Mouse (Mus musculus) forebrain, embryonic 12.5 days (tissue): Measurements from ENCODE around the gene Ctnnbip1. TPM values are rescaled to one million over a fixed set of nuclear protein-coding genes. Genes with fewer than 3 reads are reported as not detected.

Experiments
- ATAC-seq: fragments of 200-750 bp; cut with Nextera tagmentation; 2 replicates; pipeline ENCODE4 v1.8.0; 2017; ENCODE audit warnings: moderate TSS enrichment; ENCODE audit not compliant: low FRiP score
- H3K27ac ChIP-seq: fragments of 300-500 bp; sonication (generic); 2 replicates; pipeline ENCODE4 v1.5.1; 2016; ENCODE audit warnings: mild to moderate bottlenecking
- H3K27me3 ChIP-seq: fragments of 300-500 bp; sonication (generic); 2 replicates; pipeline ENCODE4 v1.6.1; 2016; ENCODE audit warnings: mild to moderate bottlenecking
- H3K36me3 ChIP-seq: fragments of 300-500 bp; sonication (generic); replicated peaks from 2 replicates; pipeline ENCODE4 v1.6.1; 2016; ENCODE audit warnings: mild to moderate bottlenecking
- H3K4me1 ChIP-seq: fragments of 300-500 bp; sonication (generic); 2 replicates; pipeline ENCODE4 v1.6.1; 2016
- H3K4me2 ChIP-seq: fragments of 300-500 bp; sonication (generic); 2 replicates; pipeline ENCODE4 v1.6.1; 2016; ENCODE audit warnings: mild to moderate bottlenecking, moderate library complexity
- H3K4me3 ChIP-seq: fragments of 300-500 bp; sonication (generic); replicated peaks from 2 replicates; pipeline ENCODE4 v1.5.1; 2016; ENCODE audit warnings: mild to moderate bottlenecking
- H3K9ac ChIP-seq: fragments of 300-500 bp; sonication (generic); 2 replicates; pipeline ENCODE4 v1.6.1; 2016; ENCODE audit warnings: mild to moderate bottlenecking
- H3K9me3 ChIP-seq: fragments of 300-500 bp; sonication (generic); 2 replicates; pipeline ENCODE4 v1.6.1; 2016
- WGBS: fragments of 180-500 bp; shearing (Covaris S2); methylation state at CpG from one replicate; pipeline ENCODE4 v1.1.7; 2016; 5-methylcytosine and 5-hydroxymethylcytosine counted together
- polyA plus RNA-seq: library from polyadenylated mRNA; unstranded; fragments of >200 nt; fragmentation: Nextera tagmentation; extraction: Ambion mirVana; gene quantifications from 2 replicates; pipeline ENCODE4 v1.2.1, GENCODE M21; 2016

Gene Ctnnbip1
- polyA plus RNA-seq, 1 experiment from 2014 or later, result 83.9 TPM

DNA sequence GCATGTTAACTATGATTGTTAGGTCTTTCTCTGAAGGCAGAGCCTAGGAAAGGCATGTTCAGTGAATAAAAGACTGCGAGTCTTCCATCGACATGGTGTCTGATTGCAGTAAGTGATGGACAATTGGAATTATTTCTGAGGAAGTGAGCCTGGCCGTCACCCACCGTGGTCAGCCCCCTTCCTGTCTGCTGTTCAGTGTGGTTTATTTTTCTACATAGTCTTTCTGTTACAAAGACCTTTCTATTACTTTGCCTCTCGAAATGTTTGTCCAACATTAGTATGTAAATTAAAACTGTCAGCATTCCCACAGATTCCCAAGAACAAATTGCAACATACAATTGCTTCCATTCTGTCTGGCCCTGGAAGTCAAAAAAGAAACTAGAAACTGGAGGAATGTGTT is 18.2 kb upstream of the Ctnnbip1 start:
- 77% methylated on average over 5 of the region's 5 CpGs for WGBS

DNA sequence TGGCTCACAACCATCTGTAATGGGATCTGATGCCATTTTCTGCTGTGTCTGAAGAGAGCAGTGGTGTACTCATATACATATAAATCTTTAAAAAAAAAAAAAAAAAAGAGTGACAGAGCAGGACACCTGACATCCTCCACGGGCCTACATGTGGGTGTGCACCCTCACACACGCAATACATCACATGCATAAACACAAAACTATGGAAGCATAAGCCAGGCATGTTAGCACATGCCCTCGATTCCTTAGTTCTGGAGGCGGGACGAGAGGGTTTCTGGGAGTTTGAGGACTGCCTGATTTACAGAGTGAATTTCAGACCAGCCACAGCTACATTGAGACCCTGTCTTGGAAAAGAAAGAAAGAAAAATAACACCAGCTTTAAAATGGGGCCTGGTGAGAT is 13.7 kb upstream of the Ctnnbip1 start:
- peak overlapping the region; percentile 77 for H3K27ac ChIP-seq

More for the DNA sequence above, 18.2 kb upstream of the Ctnnbip1 start:
- Histone ChIP-seq H3K27ac (no peak overlapping the region), H3K4me1 (peaks cover 24% of the 10 kb centered on the region), H3K27me3 (no peaks in the 10 kb centered on the region; the same call in 1 of the 2 replicates), H3K9me3 (no peaks in the 10 kb centered on the region), H3K36me3 (peaks cover 58% of the 10 kb centered on the region), H3K4me2 (no peak overlapping the region), H3K9ac (no peak overlapping the region), H3K4me3 (no peak overlapping the region)
- ATAC-seq, result no peak

DNA sequence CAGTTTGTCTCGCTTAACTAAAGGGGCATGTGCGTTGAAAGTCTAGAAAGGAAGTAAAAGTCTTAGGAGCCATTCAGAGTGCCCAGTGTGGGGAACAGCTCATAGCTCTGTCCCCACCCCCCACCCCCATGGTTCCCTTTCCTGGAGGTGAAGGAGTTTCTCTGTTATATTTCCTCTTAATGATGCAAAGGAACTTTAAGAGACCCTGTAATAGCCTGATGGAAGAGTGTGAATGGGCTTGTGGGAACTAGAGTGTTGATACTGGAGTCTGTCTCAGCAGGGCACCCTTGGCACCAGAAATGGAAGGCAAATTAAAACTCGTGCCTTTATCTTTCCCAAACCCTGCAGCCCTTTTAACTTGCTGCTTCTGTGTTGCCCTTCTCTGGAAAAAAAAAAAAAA is 13.2 kb upstream of the Ctnnbip1 start:
- Histone ChIP-seq H3K36me3 (peaks cover 26% of the 10 kb centered on the region), H3K4me2 (no peak overlapping the region), H3K27me3 (no peaks in the 10 kb centered on the region), H3K9me3 (no peaks in the 10 kb centered on the region), H3K4me1 (peaks cover 10% of the 10 kb centered on the region), H3K27ac (peak overlapping the region; percentile 77), H3K9ac (no peak overlapping the region), H3K4me3 (no peak overlapping the region)
- ATAC-seq, result no peak; the same call in 1 of the 2 replicates
- 5% methylated on average over 3 of the region's 3 CpGs for WGBS

More for the DNA sequence above, 13.7 kb upstream of the Ctnnbip1 start:
- no peak; the same call in 1 of the 2 replicates for ATAC-seq
- H3K4me3 ChIP-seq, result no peak overlapping the region
- 58% methylated on average over 5 of the region's 5 CpGs for WGBS
- H3K9me3 ChIP-seq, result no peaks in the 10 kb centered on the region
- no peak overlapping the region for H3K9ac ChIP-seq
- H3K4me1 ChIP-seq, result peaks cover 14% of the 10 kb centered on the region
- no peak overlapping the region for H3K4me2 ChIP-seq
- no peaks in the 10 kb centered on the region for H3K27me3 ChIP-seq
- peaks cover 28% of the 10 kb centered on the region for H3K36me3 ChIP-seq

DNA sequence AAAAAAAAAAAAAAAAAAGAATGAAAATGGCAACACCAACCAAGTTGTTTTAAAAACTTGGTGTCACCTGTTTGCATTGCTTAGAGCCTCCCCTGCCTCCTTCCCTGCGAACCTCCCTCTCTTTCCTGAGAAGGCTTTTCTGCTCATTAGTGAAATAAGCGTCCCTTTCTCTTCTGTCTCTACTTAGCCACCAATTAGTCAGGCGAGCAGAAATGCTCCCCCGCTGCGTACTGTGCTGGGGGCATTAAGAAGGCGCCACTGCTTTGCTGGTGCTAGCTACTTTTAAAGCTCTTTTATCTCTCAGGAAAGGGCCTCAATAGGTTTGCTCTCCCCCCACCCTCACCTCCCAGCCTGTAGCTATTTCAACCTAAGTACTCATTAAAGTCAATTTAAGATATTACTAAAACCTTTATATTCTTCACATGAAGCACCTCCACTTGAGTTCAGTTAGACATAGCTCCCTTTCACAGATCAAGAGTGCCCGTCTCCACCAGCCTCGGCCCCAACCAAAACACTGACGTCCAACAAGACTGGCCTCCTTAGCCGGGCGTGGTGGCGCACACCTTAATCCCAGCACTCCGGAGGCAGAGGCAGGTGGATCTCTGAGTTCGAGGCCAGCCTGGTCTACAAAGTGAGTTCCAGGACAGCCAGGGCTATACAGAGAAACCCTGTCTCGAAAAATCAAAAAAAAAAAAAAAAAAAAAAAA is 12.6 kb upstream of the Ctnnbip1 start:
- Histone ChIP-seq H3K4me3 (no peak overlapping the region), H3K27ac (peak overlapping the region; percentile 77; the same call in 1 of the 2 replicates), H3K4me1 (peaks cover 10% of the 10 kb centered on the region), H3K9me3 (no peaks in the 10 kb centered on the region), H3K4me2 (no peak overlapping the region), H3K36me3 (peaks cover 21% of the 10 kb centered on the region), H3K27me3 (no peaks in the 10 kb centered on the region), H3K9ac (no peak overlapping the region)
- WGBS, result 22% methylated on average over 15 of the region's 15 CpGs
- ATAC-seq, result peak; percentile 53; the same call in 1 of the 2 replicates

DNA sequence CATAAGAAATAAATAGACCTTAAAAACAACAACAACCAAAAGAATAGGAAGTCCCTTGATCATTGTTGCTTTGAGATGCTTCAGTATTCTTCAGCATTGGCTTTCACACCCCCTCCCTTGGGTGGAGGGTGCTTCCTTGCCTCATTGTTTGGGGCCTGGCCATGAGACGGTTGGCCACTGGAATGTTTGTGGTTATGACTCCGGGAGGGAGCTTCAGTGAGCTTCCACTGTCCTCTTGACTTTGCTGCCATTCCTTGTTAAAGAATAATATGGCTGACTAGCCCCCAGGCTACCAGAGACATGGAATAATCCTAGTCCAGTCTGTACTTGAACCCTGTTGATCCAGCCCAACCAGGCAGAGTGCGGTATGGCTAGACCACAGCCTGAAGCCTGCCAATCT is 11.1 kb upstream of the Ctnnbip1 start:
- H3K27me3 ChIP-seq, result no peaks in the 10 kb centered on the region
- no peak overlapping the region for H3K9ac ChIP-seq
- H3K27ac ChIP-seq, result no peak overlapping the region
- H3K4me3 ChIP-seq, result no peak overlapping the region
- H3K4me2 ChIP-seq, result no peak overlapping the region
- peaks cover 8% of the 10 kb centered on the region for H3K36me3 ChIP-seq
- WGBS, result 96% methylated on average over 3 of the region's 3 CpGs
- no peaks in the 10 kb centered on the region for H3K9me3 ChIP-seq
- peaks cover 19% of the 10 kb centered on the region for H3K4me1 ChIP-seq
- ATAC-seq, result no peak

DNA sequence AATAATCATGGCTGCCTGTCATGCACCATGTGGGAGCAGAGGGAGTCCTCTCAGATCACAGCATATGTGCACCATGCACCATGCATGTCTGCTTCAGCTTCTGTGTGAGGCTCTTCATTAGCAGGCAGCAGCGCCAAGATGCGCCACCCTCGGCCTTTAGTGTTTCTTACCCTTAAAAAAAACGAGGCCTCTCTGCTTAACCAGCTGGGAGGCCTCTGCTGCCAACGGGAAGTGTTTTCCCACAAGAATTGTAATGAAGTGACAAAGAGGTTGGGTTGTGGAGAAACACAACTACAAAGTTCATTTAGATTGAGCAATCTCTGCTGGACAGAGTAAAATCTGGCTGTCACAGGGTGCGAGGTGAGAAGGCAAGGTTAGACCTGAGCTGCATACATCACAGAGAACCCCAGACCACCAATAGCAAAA is 6.8 kb upstream of the Ctnnbip1 start:
- no peak for ATAC-seq
- Histone ChIP-seq H3K36me3 (no peaks in the 10 kb centered on the region), H3K4me1 (peaks cover 9% of the 10 kb centered on the region; the same call in 1 of the 2 replicates), H3K4me2 (no peak overlapping the region), H3K4me3 (no peak overlapping the region), H3K9me3 (no peaks in the 10 kb centered on the region), H3K9ac (peak overlapping the region; percentile 17; the same call in 1 of the 2 replicates), H3K27ac (peak overlapping the region; percentile 56), H3K27me3 (no peaks in the 10 kb centered on the region)
- 39% methylated on average over 6 of the region's 6 CpGs for WGBS

DNA sequence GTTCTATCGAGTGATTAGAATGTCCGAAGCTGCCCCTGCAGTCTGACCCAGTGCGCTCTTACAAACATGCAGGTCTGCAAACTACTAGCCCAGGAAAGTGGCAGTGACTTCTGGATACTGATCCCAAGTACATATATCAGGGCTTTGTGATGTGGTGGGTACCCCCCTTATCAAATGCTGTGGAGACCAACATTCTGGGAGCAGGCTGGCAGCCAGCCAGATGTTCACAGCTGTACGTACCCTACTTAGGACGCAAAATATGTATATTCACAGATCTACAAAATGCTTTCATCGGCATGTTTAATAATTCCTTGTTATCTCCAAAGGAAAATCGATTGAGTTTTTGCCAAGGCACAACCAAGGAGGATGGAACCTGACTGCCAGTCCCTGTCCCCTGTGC is 6.0 kb upstream of the Ctnnbip1 start:
- H3K4me3 ChIP-seq, result no peak overlapping the region
- H3K9me3 ChIP-seq, result no peaks in the 10 kb centered on the region
- H3K9ac ChIP-seq, result no peak overlapping the region
- no peak for ATAC-seq
- WGBS, result 81% methylated on average over 7 of the region's 7 CpGs
- H3K27me3 ChIP-seq, result no peaks in the 10 kb centered on the region
- H3K36me3 ChIP-seq, result no peaks in the 10 kb centered on the region
- peak overlapping the region; percentile 56 for H3K27ac ChIP-seq
- H3K4me2 ChIP-seq, result no peak overlapping the region
- H3K4me1 ChIP-seq, result peaks cover 9% of the 10 kb centered on the region; the same call in 1 of the 2 replicates

DNA sequence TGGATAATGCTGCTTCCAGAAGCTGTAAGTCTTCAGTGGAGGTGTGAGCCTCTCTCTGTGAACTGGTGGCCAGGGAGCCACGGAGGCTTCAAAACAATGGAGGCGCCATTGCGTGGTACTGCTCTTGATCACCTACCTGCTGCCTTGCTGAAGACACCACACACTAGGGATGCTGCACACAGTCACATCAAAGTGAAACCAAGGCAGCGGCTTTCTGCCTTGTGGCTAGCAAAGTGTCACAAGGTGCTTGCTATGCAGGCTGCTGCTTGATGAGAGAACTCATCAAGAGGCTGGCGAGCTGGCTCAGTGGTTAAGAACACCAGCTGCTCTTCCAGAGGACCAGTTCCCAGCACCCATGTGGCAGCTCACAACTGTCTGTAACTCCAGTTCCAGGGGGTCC is 2.3 kb upstream of the Ctnnbip1 start:
- H3K27me3 ChIP-seq, result no peaks in the 10 kb centered on the region
- H3K4me3 ChIP-seq, result no peak overlapping the region
- no peak overlapping the region for H3K9ac ChIP-seq
- H3K4me1 ChIP-seq, result peaks cover 20% of the 10 kb centered on the region
- H3K4me2 ChIP-seq, result no peak overlapping the region
- WGBS, result 93% methylated on average over 5 of the region's 5 CpGs
- no peaks in the 10 kb centered on the region for H3K9me3 ChIP-seq
- H3K27ac ChIP-seq, result no peak overlapping the region
- no peaks in the 10 kb centered on the region for H3K36me3 ChIP-seq
- no peak for ATAC-seq

DNA sequence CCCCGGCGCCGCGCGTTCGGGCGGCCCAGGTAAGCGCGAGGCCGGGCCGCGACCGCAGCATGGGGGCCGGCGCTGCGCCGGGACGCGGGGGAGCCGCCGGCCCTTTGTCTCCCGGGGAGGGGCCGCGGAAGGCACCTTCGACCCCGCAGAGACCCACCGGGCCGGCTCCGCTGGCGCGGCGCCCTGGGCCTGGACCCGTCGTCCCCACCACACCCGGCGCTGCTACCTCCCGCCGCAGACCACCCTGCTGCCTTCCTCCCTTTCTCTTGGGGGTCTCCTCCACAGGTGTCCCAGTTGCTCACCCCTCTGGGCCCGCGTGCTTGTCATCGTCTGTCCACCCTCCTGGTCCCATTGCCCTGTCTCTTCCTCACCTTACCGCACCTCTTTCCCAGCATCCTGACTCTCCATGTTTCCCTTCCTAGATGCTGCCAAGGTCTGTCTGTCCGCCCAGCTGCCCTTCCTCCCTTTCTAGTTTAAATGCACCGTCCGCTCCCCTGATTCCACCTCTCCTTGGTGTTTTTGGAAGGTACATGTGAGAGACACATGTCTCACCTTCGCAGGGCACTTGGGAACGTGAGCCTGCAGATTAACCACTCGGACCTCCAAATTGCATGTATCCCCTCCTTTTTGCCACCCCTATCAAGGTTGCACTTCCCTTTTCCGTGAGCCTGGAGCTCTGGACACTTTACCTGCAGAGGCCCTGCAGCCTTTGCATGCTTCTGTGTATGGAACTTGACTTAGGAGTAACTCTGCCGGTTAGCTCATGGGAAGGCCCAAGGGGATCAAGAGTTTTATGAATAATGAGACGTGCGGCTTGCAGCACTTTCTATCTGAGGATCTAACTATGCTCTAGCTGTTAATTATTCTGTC is 550 bp downstream of the Ctnnbip1 start:
- Histone ChIP-seq H3K36me3 (no peaks in the 10 kb centered on the region), H3K27me3 (no peaks in the 10 kb centered on the region), H3K4me3 (peak overlapping the region; percentile 88), H3K9ac (peak overlapping the region; percentile 95), H3K9me3 (no peaks in the 10 kb centered on the region), H3K4me2 (peak overlapping the region; percentile 92), H3K27ac (peak overlapping the region; percentile 59), H3K4me1 (peaks cover 17% of the 10 kb centered on the region)
- 2% methylated on average over 43 of the region's 52 CpGs for WGBS
- ATAC-seq, result no peak; the same call in 1 of the 2 replicates

DNA sequence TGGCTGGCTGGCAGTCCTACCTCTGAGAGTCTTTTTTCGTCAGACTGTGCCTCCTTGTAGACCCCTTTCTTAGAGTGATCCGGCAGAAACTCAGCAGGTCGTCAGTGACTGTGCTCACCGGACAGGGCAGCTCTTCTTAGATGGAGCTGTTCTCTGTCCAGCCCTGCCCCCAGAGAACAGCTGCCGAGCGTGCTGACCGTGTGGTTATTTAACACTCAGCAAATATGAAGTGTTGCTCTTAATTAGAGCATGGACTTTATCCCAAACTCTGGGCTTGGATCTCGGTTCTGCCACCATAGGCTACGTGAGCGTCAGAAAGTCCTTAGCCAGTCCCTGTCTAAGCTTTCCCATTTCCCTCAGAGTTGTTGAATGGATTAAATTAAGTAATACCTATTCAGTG is 3.2 kb downstream of the Ctnnbip1 start:
- ATAC-seq, result no peak
- H3K4me1 ChIP-seq, result peaks cover 26% of the 10 kb centered on the region
- H3K27me3 ChIP-seq, result no peaks in the 10 kb centered on the region
- no peak overlapping the region for H3K4me2 ChIP-seq
- H3K4me3 ChIP-seq, result no peak overlapping the region
- 71% methylated on average over 10 of the region's 10 CpGs for WGBS
- no peaks in the 10 kb centered on the region for H3K36me3 ChIP-seq
- H3K9me3 ChIP-seq, result no peaks in the 10 kb centered on the region
- H3K27ac ChIP-seq, result no peak overlapping the region
- no peak overlapping the region for H3K9ac ChIP-seq

DNA sequence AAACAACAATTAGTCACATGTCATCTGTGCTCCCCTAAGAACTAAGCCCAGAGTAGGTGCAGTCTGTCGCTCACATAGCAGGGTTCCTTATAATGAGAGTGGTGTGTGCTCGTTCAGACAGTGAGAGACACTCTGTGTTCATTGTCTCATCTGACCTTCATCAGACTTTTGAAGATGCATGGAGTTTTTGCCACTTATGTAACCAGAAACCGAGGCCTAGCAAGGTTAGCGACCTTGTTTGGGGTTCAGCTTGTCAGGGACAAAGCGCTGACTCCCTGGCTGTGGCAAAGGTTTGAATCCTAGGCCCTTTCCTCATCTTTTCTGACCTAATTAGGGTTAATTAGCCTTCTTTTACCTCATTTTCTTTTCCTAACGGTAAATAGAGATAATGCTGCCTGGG is 5.9 kb downstream of the Ctnnbip1 start:
- no peak overlapping the region for H3K4me2 ChIP-seq
- H3K4me1 ChIP-seq, result peaks cover 30% of the 10 kb centered on the region
- H3K36me3 ChIP-seq, result no peaks in the 10 kb centered on the region
- 52% methylated on average over 6 of the region's 6 CpGs for WGBS
- no peak overlapping the region for H3K9ac ChIP-seq
- H3K4me3 ChIP-seq, result no peak overlapping the region
- H3K27me3 ChIP-seq, result no peaks in the 10 kb centered on the region
- no peaks in the 10 kb centered on the region for H3K9me3 ChIP-seq
- no peak for ATAC-seq
- no peak overlapping the region for H3K27ac ChIP-seq

DNA sequence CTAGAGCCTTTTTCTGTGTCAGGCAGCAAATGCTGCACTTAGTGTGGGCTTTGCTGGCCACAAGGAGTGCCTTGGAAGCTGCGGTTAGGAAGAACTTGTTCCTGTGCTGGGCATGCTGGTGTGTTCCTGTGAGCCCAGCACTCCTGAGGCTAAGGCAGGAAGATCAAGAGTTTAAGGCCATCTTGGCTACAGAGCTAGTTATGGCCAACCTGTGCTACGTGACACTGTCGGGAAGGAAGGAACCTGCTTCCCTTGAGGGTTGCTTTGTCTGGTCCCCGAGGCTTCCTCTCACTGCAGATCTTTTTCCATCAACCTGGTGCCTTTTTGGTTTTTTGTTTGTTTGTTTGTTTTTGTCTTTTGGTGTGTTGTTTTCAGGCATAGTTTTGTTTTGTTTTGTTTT is 7.1 kb downstream of the Ctnnbip1 start:
- H3K27me3 ChIP-seq, result no peaks in the 10 kb centered on the region
- ATAC-seq, result no peak
- H3K9ac ChIP-seq, result no peak overlapping the region
- 87% methylated on average over 4 of the region's 4 CpGs for WGBS
- peaks cover 24% of the 10 kb centered on the region for H3K4me1 ChIP-seq
- no peak overlapping the region for H3K4me2 ChIP-seq
- no peaks in the 10 kb centered on the region for H3K9me3 ChIP-seq
- H3K27ac ChIP-seq, result no peak overlapping the region
- no peak overlapping the region for H3K4me3 ChIP-seq
- no peaks in the 10 kb centered on the region for H3K36me3 ChIP-seq
